Mouse (Mus musculus) hindbrain, embryonic 14.5 days (tissue): ENCODE data around the gene Hfe2. TPM values are rescaled to one million over a fixed set of nuclear protein-coding genes. Genes with fewer than 3 reads are reported as not detected.
A peak's percentile ranks its signal among the peaks of the same experiment; 100 is the strongest.
"Not testable (repeated sequence)": the region's sequence is repeated elsewhere in the genome, so short reads cannot be mapped to it uniquely, and the experiment has no call there.

Experiments used
- ATAC-seq: fragments of 200-750 bp; cut with Nextera tagmentation; 2 replicates; pipeline ENCODE4 v1.8.0; 2017; ENCODE audit warnings: moderate number of reproducible peaks, mild to moderate bottlenecking, moderate TSS enrichment, moderate library complexity; ENCODE audit not compliant: low FRiP score
- DNase-seq: peaks from one replicate; pipeline ENCODE4 v3.0.0-alpha.2; 2015; ENCODE audit warnings: low spot score
- H3K27ac ChIP-seq: fragments of 300-500 bp; sonication (generic); 2 replicates; pipeline ENCODE4 v1.5.1; 2014; ENCODE audit warnings: mild to moderate bottlenecking, moderate library complexity
- H3K27me3 ChIP-seq: fragments of 300-500 bp; sonication (generic); 2 replicates; pipeline ENCODE4 v1.6.1; 2014; ENCODE audit warnings: mild to moderate bottlenecking, low read length, mixed read lengths; ENCODE audit not compliant: control insufficient read depth, insufficient read depth
- H3K36me3 ChIP-seq: fragments of 300-500 bp; sonication (generic); replicated peaks from 2 replicates; pipeline ENCODE4 v1.6.1; 2014; ENCODE audit not compliant: control insufficient read depth, insufficient read depth
- H3K4me1 ChIP-seq: fragments of 300-500 bp; sonication (generic); replicated peaks from 2 replicates; pipeline ENCODE4 v1.6.1; 2014; ENCODE audit warnings: antibody characterized with exemption, low read length, mixed read lengths; ENCODE audit not compliant: control insufficient read depth, insufficient read depth
- H3K4me2 ChIP-seq: fragments of 300-500 bp; sonication (generic); replicated peaks from 2 replicates; pipeline ENCODE4 v1.6.1; 2014; ENCODE audit warnings: mild to moderate bottlenecking, moderate library complexity
- H3K4me3 ChIP-seq: fragments of 300-500 bp; sonication (generic); replicated peaks from 2 replicates; pipeline ENCODE4 v1.5.1; 2014; ENCODE audit warnings: mild to moderate bottlenecking, low read length
- H3K9ac ChIP-seq: fragments of 300-500 bp; sonication (generic); 2 replicates; pipeline ENCODE4 v1.6.1; 2014
- H3K9me3 ChIP-seq: fragments of 300-500 bp; sonication (generic); 2 replicates; pipeline ENCODE4 v1.6.1; 2016; ENCODE audit warnings: low read length; ENCODE audit not compliant: control insufficient read depth
- WGBS: fragments of 180-500 bp; shearing (Covaris S2); extraction: QIAGEN DNeasy Blood & Tissue Kit; methylation state at CpG from one replicate; pipeline ENCODE4 v1.1.7; 2014; 5-methylcytosine and 5-hydroxymethylcytosine counted together
- polyA plus RNA-seq: library from polyadenylated mRNA; unstranded; fragments of >200 nt; fragmentation: Nextera tagmentation; extraction: Ambion mirVana; gene quantifications from 2 replicates; pipeline ENCODE4 v1.2.1, GENCODE M21; 2014

The Hfe2 gene
- polyA plus RNA-seq, 1 experiment from 2014 or later = 2.1 TPM

- H3K4me2 ChIP-seq = no peak overlapping the region
- H3K9ac ChIP-seq = no peak overlapping the region
- peaks cover 3% of the 10 kb centered on the region; the same call in 1 of the 2 replicates for H3K4me1 ChIP-seq
- 96% methylated on average over 3 of the region's 3 CpGs for WGBS
- no peaks in the 10 kb centered on the region for H3K27me3 ChIP-seq
- DNase-seq (no peak), ATAC-seq (no peak)
- H3K9me3 ChIP-seq = no peaks in the 10 kb centered on the region
- no peaks in the 10 kb centered on the region for H3K36me3 ChIP-seq
- H3K4me3 ChIP-seq = no peak overlapping the region
- no peak overlapping the region for H3K27ac ChIP-seq
These were observed 30.1 kb upstream of the Hfe2 start for GRCm38 (mm10) chr3:96494912-96495311.

DNA sequence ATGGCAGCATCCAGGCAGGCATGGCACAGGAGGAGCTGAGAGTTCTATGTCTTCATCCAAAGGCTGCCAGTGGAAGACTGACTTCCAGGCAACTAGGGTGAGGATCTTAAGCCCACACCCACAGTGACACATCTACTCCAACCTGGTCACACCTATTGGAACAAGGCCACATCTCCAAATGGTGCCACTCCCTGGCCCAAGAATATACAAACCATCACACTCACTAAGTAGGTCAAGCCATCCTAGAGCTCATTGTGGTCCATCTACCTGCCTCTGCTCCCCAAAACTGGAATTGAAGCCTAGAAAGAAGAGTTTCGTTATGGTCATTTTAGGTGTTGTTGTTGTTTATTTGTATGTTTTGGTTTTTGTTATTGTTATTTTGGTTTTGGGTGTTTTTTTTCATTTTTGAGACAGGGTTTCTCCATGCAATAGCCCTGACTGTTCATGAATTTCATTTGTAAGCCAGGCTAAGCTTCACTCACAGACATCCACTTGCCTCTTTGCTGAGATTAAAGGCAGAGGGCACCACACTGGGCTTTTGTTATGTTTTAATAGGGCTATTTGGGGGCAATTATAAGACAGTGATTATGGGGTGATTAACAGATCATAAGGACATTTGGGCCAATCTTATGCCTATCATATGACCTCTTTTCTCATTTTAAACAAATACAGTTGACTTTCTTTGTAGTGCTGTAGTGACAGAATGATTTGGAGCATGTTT, 29.3 kb upstream of the Hfe2 start:
- H3K4me1 ChIP-seq = peaks cover 3% of the 10 kb centered on the region; the same call in 1 of the 2 replicates
- H3K4me2 ChIP-seq = 0 out of 2 replicates have a peak overlapping the region, but pooled peaks have one; percentile 4
- no peak overlapping the region for H3K4me3 ChIP-seq
- H3K36me3 ChIP-seq = no peaks in the 10 kb centered on the region
- ATAC-seq (no peak), DNase-seq (no peak)
- H3K9me3 ChIP-seq = no peaks in the 10 kb centered on the region
- H3K27ac ChIP-seq = no peak overlapping the region
- no peaks in the 10 kb centered on the region for H3K27me3 ChIP-seq
- H3K9ac ChIP-seq = no peak overlapping the region
- WGBS = 90% methylated on average over 1 of the region's 1 CpGs

DNA sequence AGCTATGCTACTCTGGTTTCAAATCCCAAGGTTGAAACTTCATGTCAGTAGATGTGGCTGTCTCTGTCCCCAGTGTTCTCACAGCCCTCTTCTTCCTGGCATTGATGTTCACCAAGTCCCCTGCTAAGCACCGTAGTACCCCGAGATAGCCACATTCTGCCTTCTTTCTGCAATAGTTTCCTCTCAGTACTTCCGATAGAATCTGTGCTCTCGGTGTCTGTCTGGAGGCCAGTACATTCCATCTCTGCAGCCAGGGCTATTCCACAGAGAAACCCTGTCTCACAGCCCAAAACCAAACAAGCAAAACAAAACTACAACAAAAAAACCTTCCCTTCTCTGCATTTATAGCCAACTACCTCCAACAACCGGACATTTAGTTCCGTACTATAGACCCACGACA, 28.8 kb upstream of the Hfe2 start:
- H3K9ac ChIP-seq = no peak overlapping the region
- 0 out of 2 replicates have a peak overlapping the region, but pooled peaks have one; percentile 4 for H3K4me2 ChIP-seq
- no peaks in the 10 kb centered on the region for H3K9me3 ChIP-seq
- H3K27me3 ChIP-seq = no peaks in the 10 kb centered on the region
- DNase-seq = no peak
- no peak overlapping the region for H3K27ac ChIP-seq
- peaks cover 3% of the 10 kb centered on the region; the same call in 1 of the 2 replicates for H3K4me1 ChIP-seq
- no peak for ATAC-seq
- WGBS = 71% methylated on average over 7 of the region's 7 CpGs
- H3K36me3 ChIP-seq = no peaks in the 10 kb centered on the region
- H3K4me3 ChIP-seq = 0 out of 2 replicates have a peak overlapping the region, but pooled peaks have one; percentile 53

DNA sequence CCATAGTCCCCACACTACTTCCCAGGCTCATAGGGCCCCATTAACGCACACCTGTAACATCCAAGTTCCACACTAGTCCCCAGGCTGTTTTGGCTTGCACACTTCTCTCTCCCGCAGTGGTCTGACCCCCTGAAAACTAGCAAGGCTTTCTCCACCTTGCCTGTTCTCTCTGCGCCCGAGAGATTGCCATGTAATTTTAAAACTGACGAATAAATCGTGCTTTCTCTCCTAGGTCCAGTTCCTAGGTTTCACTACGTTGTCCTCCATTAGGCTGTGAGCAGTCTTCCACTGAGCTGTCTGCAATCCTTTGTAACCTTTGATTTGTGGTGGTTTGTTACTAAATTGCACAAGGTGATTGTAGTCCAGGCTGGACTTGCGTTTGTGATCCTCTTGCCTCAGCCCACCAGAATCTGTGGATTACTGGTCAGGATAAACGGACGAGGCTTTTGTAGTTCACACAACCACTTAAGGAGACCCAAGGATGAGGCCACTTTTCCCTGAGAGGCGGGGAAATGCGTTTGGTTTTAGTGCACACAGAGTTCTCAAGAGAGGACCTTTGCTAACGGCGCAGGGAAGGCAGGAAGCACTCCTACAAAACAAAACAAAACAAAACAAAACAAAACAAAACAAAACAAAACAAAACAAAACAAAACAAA, 28.2 kb upstream of the Hfe2 start:
- not testable (repeated sequence) for H3K27ac ChIP-seq, H3K9me3 ChIP-seq, H3K4me1 ChIP-seq, DNase-seq, ATAC-seq, H3K36me3 ChIP-seq, H3K27me3 ChIP-seq
- WGBS = 15% methylated on average over 14 of the region's 14 CpGs
- Histone ChIP-seq H3K4me3 (peak overlapping the region; percentile 53), H3K4me2 (peak overlapping the region; percentile 76), H3K9ac (peak overlapping the region; percentile 56)

DNA sequence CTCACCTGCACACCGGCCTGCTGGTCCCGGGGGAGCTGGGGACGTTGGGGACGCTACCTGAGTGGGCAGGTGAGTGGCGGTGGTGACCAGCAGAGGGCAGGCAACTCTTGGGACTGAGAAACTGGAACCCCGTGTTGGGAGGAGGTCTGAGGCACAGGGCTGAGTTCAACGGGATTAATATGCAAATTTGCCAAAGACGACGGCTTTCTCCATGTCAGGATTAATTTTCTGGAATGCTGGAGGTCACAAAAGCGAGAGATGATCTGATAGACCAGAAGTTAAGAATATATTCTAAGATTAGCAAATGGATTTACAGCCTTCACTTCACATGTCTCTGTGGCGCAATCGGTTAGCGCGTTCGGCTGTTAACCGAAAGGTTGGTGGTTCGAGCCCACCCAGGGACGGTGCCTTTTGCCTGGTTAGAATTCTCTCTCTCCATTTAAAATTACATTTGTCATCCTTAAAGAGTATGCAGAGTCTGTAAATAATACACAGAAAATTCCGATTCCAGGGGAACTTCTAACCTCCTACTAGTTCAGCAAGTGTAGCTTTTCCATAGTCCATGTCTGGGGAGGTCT, 27.4 kb upstream of the Hfe2 start:
- peak overlapping the region; percentile 53 for H3K4me3 ChIP-seq
- 0 out of 2 replicates have a peak overlapping the region, but pooled peaks have one; percentile 3 for H3K27ac ChIP-seq
- under 1% methylated on average over 19 of the region's 19 CpGs for WGBS
- H3K9ac ChIP-seq = peak overlapping the region; percentile 56
- no peaks in the 10 kb centered on the region for H3K27me3 ChIP-seq
- H3K9me3 ChIP-seq = no peaks in the 10 kb centered on the region
- ATAC-seq (peak; percentile 40; the same call in 1 of the 2 replicates), DNase-seq (peak; percentile 92)
- peak overlapping the region; percentile 76 for H3K4me2 ChIP-seq
- H3K4me1 ChIP-seq = peaks cover 3% of the 10 kb centered on the region; the same call in 1 of the 2 replicates
- H3K36me3 ChIP-seq = no peaks in the 10 kb centered on the region

DNA sequence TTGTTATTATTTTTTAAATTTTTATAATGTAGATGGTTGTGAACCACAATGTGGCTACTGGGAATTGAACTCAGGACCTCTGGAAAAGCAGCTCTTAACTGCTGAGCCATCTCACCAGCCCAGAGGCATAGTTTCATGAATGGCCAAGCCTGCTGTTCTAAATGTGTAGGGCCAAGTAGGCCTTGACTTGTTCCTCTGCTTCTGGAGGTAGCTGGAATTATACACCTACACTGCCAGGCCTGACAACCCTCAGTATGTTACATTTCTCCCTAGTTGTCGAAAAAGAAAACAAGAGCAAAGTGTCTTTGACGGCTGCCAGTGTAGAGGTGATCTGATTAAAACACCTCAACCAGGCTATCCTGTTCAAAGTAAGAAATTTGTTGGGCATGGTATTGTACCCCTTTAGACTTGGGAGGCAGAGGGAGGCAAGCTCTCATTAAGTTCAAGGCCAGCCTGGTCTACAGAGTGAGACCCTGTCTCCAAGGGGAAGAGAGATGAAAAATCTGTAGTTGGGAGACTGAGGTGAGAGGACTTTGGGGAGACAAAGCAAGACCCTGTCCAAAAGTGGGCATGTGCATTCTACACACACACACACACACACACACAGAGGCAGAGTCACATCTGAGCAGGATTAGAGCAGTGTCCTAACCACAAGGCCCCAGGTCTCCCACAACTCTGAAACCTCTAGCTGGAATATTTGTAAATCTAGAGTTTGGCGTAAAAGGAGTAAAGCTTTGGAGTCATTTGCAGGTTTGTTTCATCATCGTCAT, 26.3 kb upstream of the Hfe2 start:
- no peak for ATAC-seq
- 84% methylated on average over 4 of the region's 4 CpGs for WGBS

DNA sequence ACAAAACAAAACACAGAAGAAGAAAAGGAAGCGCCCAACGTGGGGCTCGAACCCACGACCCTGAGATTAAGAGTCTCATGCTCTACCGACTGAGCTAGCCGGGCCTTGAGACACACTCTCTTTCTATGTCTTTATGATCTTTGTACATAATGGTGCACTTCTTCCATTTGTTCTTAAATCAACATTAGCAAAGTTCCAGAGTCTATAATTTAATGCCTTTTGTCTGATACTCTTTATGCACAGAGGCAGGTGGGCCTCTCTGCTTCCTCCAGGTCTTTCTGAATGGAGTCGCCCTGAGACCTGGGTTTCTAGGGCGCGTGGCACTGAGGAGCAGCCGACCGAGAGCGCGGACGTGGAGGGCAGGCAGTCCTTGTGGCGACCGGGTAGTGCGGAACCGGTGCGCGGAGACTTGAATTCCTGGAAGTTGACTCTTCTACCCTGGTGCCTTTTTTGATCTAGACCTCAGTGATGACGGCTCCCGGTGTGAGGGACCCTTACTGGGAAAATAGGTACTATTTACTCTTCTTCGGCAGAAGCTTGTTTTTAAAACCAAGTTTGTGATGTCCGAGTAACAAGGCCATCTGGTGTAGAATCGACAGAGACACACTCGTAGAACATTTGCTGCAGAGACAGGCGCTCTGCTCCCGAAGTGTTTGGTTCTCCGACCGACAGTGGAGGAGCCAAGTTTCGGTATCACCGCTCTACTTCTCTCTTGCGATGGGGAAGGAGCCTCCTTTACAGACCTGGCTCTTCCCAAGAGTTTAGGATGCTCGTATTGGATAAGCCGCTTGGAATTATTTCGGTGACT, 25.3 kb upstream of the Hfe2 start:
- ATAC-seq = peak; percentile 53
- peak overlapping the region; percentile 69 for H3K27ac ChIP-seq
- no peaks in the 10 kb centered on the region for H3K27me3 ChIP-seq
- H3K4me2 ChIP-seq = peak overlapping the region; percentile 70
- no peaks in the 10 kb centered on the region for H3K36me3 ChIP-seq
- WGBS = under 1% methylated on average over 36 of the region's 36 CpGs
- peak overlapping the region; percentile 59 for H3K4me3 ChIP-seq
- H3K9ac ChIP-seq = peak overlapping the region; percentile 71
- H3K4me1 ChIP-seq = peaks cover 3% of the 10 kb centered on the region; the same call in 1 of the 2 replicates
- H3K9me3 ChIP-seq = no peaks in the 10 kb centered on the region
- DNase-seq = peak; percentile 98

More for the DNA sequence above, 26.3 kb upstream of the Hfe2 start:
- Histone ChIP-seq H3K36me3 (no peaks in the 10 kb centered on the region), H3K27me3 (no peaks in the 10 kb centered on the region), H3K4me2 (peak overlapping the region; percentile 70; the same call in 1 of the 2 replicates), H3K4me3 (peak overlapping the region; percentile 59), H3K27ac (no peak overlapping the region), H3K9me3 (no peaks in the 10 kb centered on the region), H3K9ac (no peak overlapping the region), H3K4me1 (peaks cover 3% of the 10 kb centered on the region; the same call in 1 of the 2 replicates)
- DNase-seq = no peak

DNA sequence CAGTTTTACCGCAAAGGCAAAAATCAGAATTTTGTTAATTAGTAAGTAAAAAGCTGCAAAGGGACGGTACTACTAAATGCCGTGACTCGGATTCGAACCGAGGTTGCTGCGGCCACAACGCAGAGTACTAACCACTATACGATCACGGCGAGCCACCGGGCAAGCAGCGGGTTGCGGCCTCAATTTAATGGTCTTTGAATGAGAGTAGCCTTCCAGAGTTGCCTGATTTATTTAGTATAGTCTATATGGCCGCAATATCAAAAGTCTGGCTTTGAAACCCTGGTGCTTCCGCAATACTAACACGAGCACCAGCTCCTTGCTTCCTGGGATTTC, 24.7 kb upstream of the Hfe2 start:
- under 1% methylated on average over 17 of the region's 17 CpGs for WGBS
- Histone ChIP-seq H3K27me3 (no peaks in the 10 kb centered on the region), H3K27ac (peak overlapping the region; percentile 84), H3K9me3 (no peaks in the 10 kb centered on the region), H3K4me3 (peak overlapping the region; percentile 59), H3K4me2 (peak overlapping the region; percentile 70), H3K36me3 (no peaks in the 10 kb centered on the region), H3K9ac (peak overlapping the region; percentile 71), H3K4me1 (peaks cover 3% of the 10 kb centered on the region; the same call in 1 of the 2 replicates)
- peak; percentile 79 for ATAC-seq
- DNase-seq = peak; percentile 100
